Mouse (Mus musculus): ENCODE measurements around the gene Col9a2. TPM values are rescaled to one million over a fixed set of nuclear protein-coding genes. Genes with fewer than 3 reads are reported as not detected.

The Col9a2 gene
- polyA plus RNA-seq, 1 experiment from 2014 or later, result 18.2 TPM

Other genes with a start within 250 kb of the Col9a2 start
- gene Nfyc, start 207.8 kb upstream of the Col9a2 start, polyA plus RNA-seq (2015; fragmentation: Nextera tagmentation; extraction: Ambion mirVana), result 79.2 and 81.6 TPM in 2 replicates
- 25.4 and 27.0 TPM in 2 replicates for gene Rims3, start 184.6 kb upstream of the Col9a2 start, polyA plus RNA-seq (2015; fragmentation: Nextera tagmentation; extraction: Ambion mirVana)
- 37.3 and 39.1 TPM in 2 replicates for gene Exo5, start 114.4 kb upstream of the Col9a2 start, polyA plus RNA-seq (2015; fragmentation: Nextera tagmentation; extraction: Ambion mirVana)
- 7.9 and 8.5 TPM in 2 replicates for gene Zfp69, start 87.7 kb upstream of the Col9a2 start, polyA plus RNA-seq (2015; fragmentation: Nextera tagmentation; extraction: Ambion mirVana)
- gene Smap2, start 22.1 kb upstream of the Col9a2 start, polyA plus RNA-seq (2015; fragmentation: Nextera tagmentation; extraction: Ambion mirVana), result 45.1 and 46.6 TPM in 2 replicates
- gene Zmpste24, start 58.9 kb downstream of the Col9a2 start, polyA plus RNA-seq (2015; fragmentation: Nextera tagmentation; extraction: Ambion mirVana), result 22.2 and 22.5 TPM in 2 replicates
- gene Tmco2, start 69.8 kb downstream of the Col9a2 start, polyA plus RNA-seq (2015; fragmentation: Nextera tagmentation; extraction: Ambion mirVana), result 0.25 TPM in 1 of 2 replicates, not detected in the other
- 31.0 and 33.2 TPM in 2 replicates for gene Rlf, start 175.7 kb downstream of the Col9a2 start, polyA plus RNA-seq (2015; fragmentation: Nextera tagmentation; extraction: Ambion mirVana)